Mouse (Mus musculus): ENCODE measurements at regions not wholly inside any gene's neighbourhood (a gene's known extent, or its start where the extent isn't known, plus 50 kb on each side); places are given as distances from the start of the nearest gene placed in this dataset.

- TF ChIP-seq CTCF (IDR thresholded peaks at IDR 0.05; ENCODE audit: low read depth, low read length) (no peak), EP300 (IDR thresholded peaks at IDR 0.05; ENCODE audit: insufficient read depth, low read depth, low read length) (no peak)
These were observed 379.1 kb downstream of the Tns3 start for GRCm38 (mm10) chr11:8285271-8285670.
